Mouse (Mus musculus): Measurements from ENCODE around the gene Cxcr3. TPM values are rescaled to one million over a fixed set of nuclear protein-coding genes. Genes with fewer than 3 reads are reported as not detected.
A peak's percentile ranks its signal among the peaks of the same experiment; 100 is the strongest.

The Cxcr3 gene
- polyA plus RNA-seq (2016; fragmentation: Nextera tagmentation; extraction: Ambion mirVana): 0.22 TPM in 1 of 2 replicates, not detected in the other

DNA sequence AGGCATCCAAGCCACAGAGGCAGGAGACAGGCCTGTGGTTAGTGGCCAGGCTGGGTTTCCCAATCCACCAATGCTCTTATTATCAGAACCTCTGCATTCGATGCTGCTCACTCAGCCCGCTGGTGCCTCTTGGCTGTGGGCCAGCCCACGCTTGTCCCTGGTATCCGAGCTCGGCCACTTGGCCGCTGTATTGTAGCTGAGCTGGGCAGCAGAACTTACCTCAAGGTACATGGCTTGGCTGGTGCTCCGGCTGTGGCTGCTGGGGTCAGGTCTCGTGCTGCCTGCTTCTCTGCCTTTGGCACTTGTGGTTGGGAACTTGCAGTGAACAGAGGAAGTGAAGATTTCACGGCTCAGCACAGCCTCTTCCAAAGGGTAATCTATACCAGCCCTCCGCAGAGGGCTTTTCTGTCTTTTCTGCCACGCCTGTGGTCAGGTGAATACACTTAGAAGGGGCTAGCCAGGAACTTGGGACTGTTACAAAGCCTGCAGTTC is at the start of gene Cxcr3:
Gene Cxcr3, minus strand, starts transcription at position 442 of the 492 bp plus-strand sequence.
- Histone ChIP-seq H3K27ac (no peak within 1 kb of the TSS), H3K9me3 (no peaks in the 10 kb centered on the region), H3K4me1 (no peaks in the 10 kb centered on the region), H3K4me3 (no peak within 1 kb of the TSS), H3K27me3 (replicated peaks) (no peaks in the 10 kb centered on the region), H3K9ac (no peak within 1 kb of the TSS), H3K36me3 (no peaks in the 10 kb centered on the region), H3K4me2 (replicated peaks) (no peak within 1 kb of the TSS)
- 73% methylated on average over 11 of the region's 11 CpGs for WGBS
- ATAC-seq (ENCODE audit: low FRiP score, low read depth): no peak

DNA sequence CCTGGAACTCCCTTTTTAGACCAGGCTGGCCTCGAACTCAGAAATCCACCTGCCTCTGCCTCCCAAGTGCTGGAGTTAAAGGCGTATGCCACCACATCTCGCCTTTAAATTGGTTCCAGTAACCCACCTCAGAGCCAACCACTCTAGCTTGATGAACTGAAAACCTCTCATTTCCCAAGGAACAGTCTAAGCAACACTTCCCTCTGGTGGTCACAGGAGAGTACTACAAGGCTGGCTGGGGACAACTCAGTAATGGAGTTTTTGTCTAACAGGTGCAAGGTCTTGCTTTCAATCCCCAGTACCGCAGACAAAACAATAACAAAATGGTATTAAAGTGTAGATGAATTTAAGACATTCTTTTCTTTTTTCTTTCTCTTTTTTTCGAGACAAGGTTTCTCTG is 38.0 kb upstream of the Cxcr3 start:
- no peak overlapping the region for H3K9ac ChIP-seq

DNA sequence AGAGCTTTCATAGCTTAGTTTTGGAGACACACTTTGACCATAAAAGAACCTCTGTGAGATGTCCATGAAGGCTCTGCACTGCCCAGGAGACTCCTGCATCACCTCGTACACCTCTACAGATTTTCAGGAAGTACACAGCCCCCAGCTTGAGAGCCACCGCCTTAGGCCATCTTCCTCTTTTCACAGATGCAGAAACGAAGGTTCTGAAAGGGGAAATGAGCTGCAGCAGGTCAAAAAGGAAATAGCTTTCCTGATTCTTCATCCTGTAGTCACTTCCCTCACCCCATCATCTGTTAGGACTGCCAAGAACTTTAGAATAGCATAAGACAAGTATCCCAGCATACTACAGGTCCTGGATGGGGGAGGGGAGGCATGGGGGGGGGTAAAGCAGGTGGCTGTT is 36.2 kb upstream of the Cxcr3 start:
- Histone ChIP-seq H3K4me1 (no peaks in the 10 kb centered on the region), H3K4me2 (replicated peaks) (no peak overlapping the region), H3K36me3 (no peaks in the 10 kb centered on the region), H3K9me3 (no peaks in the 10 kb centered on the region), H3K9ac (no peak overlapping the region), H3K27ac (no peak overlapping the region), H3K27me3 (replicated peaks) (no peaks in the 10 kb centered on the region), H3K4me3 (no peak overlapping the region)
- 67% methylated on average over 3 of the region's 3 CpGs for WGBS
- ATAC-seq (ENCODE audit: low FRiP score, low read depth): no peak

More for the DNA sequence above, 38.0 kb upstream of the Cxcr3 start:
- Histone ChIP-seq H3K9me3 (no peaks in the 10 kb centered on the region), H3K4me1 (no peaks in the 10 kb centered on the region), H3K36me3 (no peaks in the 10 kb centered on the region), H3K4me2 (replicated peaks) (no peak overlapping the region), H3K27ac (no peak overlapping the region), H3K27me3 (replicated peaks) (no peaks in the 10 kb centered on the region), H3K4me3 (no peak overlapping the region)
- 38% methylated on average over 5 of the region's 5 CpGs for WGBS
- no peak for ATAC-seq (ENCODE audit: low FRiP score, low read depth)

DNA sequence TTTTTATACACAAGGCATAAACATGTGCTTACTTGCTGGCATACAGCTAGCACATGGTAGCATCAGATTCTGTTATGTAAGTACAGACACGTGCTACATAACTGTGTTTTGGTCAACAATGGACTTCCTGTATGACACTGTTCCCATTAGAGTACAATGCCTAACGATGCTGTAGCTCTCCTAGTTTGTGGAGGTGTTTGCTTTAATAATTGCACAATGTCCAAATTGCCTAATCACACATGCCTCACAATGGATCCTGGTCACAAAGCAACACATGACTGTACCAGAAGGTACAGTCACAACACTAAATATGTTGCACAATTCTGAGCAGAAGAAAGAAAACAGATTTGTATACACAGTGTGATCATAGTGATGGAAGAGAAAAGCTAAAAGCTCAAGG is 35.4 kb upstream of the Cxcr3 start:
- Histone ChIP-seq H3K4me1 (no peaks in the 10 kb centered on the region), H3K4me2 (replicated peaks) (no peak overlapping the region), H3K36me3 (no peaks in the 10 kb centered on the region), H3K9ac (no peak overlapping the region), H3K27me3 (replicated peaks) (no peaks in the 10 kb centered on the region), H3K27ac (no peak overlapping the region), H3K9me3 (no peaks in the 10 kb centered on the region), H3K4me3 (no peak overlapping the region)
- 66% methylated on average over 2 of the region's 2 CpGs for WGBS
- no peak for ATAC-seq (ENCODE audit: low FRiP score, low read depth)

DNA sequence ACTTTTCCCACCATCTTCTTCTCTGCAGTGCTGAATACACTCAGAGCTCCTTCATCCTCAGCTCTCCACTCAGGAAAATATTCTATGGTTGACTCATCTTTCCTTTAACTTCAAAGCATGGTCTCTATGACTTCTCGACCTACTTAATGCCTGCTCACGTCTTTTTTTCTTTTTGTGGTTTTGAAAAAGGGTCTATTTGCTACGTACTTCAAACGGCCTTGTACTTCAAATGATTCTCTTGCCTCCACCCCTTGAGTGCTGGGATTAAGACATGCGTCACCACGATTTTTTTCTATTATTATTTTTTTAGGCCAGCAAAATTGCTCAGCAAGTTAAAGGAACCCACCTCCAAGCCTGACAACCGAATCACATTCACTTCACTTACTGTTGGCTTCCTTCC is 33.2 kb upstream of the Cxcr3 start:
- no peak for ATAC-seq (ENCODE audit: low FRiP score, low read depth)
- no peaks in the 10 kb centered on the region for H3K4me1 ChIP-seq
- no peak overlapping the region for H3K27ac ChIP-seq
- no peaks in the 10 kb centered on the region; the same call in 1 of the 2 replicates for H3K27me3 ChIP-seq (replicated peaks)
- H3K4me3 ChIP-seq: no peak overlapping the region
- H3K9me3 ChIP-seq: no peaks in the 10 kb centered on the region
- whole genome bisulfite sequencing: 80% methylated on average over 7 of the region's 7 CpGs
- no peak overlapping the region for H3K9ac ChIP-seq
- no peak overlapping the region for H3K4me2 ChIP-seq (replicated peaks)
- H3K36me3 ChIP-seq: no peaks in the 10 kb centered on the region

DNA sequence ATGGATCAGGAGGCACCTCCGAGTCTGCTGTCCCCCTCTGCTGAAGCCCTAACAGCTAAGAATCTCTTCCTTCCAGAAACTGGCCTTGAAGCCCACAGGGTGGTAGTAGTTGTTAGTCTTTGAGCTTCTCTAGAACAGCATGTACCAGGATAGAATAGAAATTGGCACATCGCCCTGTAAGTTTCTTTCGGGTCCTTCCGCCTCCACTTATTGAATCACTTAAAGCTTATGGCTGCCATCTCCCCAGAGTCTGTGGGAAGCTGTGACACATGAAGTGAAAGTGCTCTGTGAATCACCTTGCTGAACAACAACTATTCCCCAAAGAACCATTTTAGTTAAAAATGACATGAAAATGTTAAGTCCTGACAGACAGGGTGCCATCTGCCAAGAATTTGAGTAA is 31.0 kb upstream of the Cxcr3 start:
- no peak overlapping the region for H3K4me2 ChIP-seq (replicated peaks)
- 90% methylated on average over 4 of the region's 4 CpGs for WGBS
- H3K9me3 ChIP-seq: no peaks in the 10 kb centered on the region
- no peak for ATAC-seq (ENCODE audit: low FRiP score, low read depth)
- H3K27me3 ChIP-seq (replicated peaks): peaks cover 2% of the 10 kb centered on the region; the same call in 1 of the 2 replicates
- H3K36me3 ChIP-seq: no peaks in the 10 kb centered on the region
- no peak overlapping the region for H3K27ac ChIP-seq
- H3K9ac ChIP-seq: no peak overlapping the region
- H3K4me1 ChIP-seq: no peaks in the 10 kb centered on the region
- H3K4me3 ChIP-seq: no peak overlapping the region

DNA sequence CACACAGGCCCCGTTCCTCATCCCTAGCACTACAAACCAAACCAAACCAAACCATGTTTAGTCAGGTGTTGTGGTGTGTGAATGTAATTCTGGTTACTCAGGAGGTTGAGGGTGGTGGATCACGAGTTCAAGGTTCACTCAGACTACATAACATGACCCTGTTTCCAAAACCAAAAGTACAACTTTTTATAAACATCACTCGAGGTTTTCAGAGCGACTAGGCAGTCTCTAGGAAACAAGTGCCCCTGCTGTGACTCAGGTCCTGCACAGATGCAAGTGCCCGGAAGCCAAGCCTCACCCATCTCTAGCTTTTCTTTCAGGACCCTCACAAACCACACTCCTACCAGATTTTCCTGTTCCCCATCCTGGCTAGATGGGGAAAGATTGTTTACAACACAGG is 30.6 kb upstream of the Cxcr3 start:
- Histone ChIP-seq H3K9ac (no peak overlapping the region), H3K27me3 (replicated peaks) (peaks cover 3% of the 10 kb centered on the region; the same call in 1 of the 2 replicates), H3K4me1 (no peaks in the 10 kb centered on the region), H3K36me3 (no peaks in the 10 kb centered on the region), H3K27ac (no peak overlapping the region), H3K9me3 (no peaks in the 10 kb centered on the region), H3K4me3 (no peak overlapping the region), H3K4me2 (replicated peaks) (no peak overlapping the region)
- 77% methylated on average over 5 of the region's 5 CpGs for WGBS
- no peak for ATAC-seq (ENCODE audit: low FRiP score, low read depth)

DNA sequence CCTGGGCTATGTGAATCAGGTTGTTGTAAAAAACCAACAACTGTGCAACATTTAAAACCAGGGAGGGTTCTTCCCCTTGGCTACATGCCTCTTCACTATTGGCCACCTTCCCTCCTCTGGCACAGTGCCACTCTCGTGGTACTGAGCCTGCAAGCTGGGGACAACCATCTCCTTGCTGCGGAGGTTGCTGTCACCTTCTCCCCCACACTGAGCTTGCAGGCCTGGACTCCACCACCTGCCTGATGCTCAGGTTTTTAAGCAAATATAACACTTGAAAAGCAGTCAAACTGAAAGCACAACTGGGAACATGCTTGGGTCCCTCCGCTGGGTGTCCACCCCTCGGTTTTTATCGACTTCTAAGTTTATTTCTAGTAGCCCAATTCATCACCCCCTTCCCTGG is 20.4 kb upstream of the Cxcr3 start:
- no peaks in the 10 kb centered on the region for H3K4me1 ChIP-seq
- WGBS: 79% methylated on average over 5 of the region's 5 CpGs
- ATAC-seq (ENCODE audit: low FRiP score, low read depth): no peak
- H3K9me3 ChIP-seq: no peaks in the 10 kb centered on the region
- no peak overlapping the region for H3K27ac ChIP-seq
- H3K4me3 ChIP-seq: no peak overlapping the region
- no peaks in the 10 kb centered on the region; the same call in none of the 2 replicates for H3K27me3 ChIP-seq (replicated peaks)
- H3K36me3 ChIP-seq: no peaks in the 10 kb centered on the region
- H3K9ac ChIP-seq: no peak overlapping the region
- no peak overlapping the region for H3K4me2 ChIP-seq (replicated peaks)

DNA sequence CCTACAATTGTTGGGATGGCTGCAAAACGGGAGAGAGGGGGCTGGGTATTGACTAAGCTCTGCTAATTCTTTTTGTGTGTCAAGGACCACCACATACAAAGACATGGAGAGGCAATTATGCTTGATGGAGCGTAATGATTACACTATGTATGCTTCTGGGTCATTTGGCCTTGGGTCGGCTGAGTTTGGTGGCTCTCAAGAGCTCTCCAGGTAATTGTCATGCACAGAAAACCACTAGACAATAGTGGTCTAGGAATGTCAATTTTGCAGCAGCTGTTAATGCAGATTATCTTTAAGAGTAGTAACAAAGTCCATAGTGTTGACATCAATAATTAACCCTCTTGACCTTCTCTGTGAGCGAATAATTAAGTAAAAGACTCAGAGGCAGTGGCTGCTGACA is 16.1 kb upstream of the Cxcr3 start:
- Histone ChIP-seq H3K9me3 (no peaks in the 10 kb centered on the region), H3K36me3 (no peaks in the 10 kb centered on the region), H3K9ac (no peak overlapping the region), H3K27me3 (replicated peaks) (no peaks in the 10 kb centered on the region; the same call in none of the 2 replicates), H3K4me2 (replicated peaks) (no peak overlapping the region), H3K4me1 (no peaks in the 10 kb centered on the region), H3K27ac (no peak overlapping the region), H3K4me3 (no peak overlapping the region)
- WGBS: 36% methylated on average over 4 of the region's 4 CpGs
- no peak for ATAC-seq (ENCODE audit: low FRiP score, low read depth)

DNA sequence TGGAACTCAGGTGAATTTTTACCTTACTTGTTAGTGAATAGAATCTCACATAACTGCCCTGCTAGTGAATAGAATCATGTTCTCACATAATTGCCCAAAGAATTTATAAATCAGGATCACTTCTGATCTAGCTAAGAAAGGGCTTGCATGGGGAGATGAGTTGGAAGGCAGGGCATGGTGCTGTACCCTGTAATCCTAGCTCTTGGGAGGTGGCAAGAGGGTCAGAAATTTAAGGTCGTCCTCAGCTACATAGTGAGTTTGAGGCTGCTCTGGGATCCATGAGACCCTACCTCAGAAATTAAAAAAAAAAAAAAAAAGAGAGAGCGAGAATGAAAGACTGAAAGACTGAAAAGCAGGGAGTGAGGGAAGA is 7.0 kb upstream of the Cxcr3 start:
- H3K4me3 ChIP-seq: no peak overlapping the region
- no peaks in the 10 kb centered on the region for H3K4me1 ChIP-seq
- no peak overlapping the region for H3K4me2 ChIP-seq (replicated peaks)
- no peak overlapping the region for H3K27ac ChIP-seq
- no peaks in the 10 kb centered on the region for H3K9me3 ChIP-seq
- no peaks in the 10 kb centered on the region for H3K27me3 ChIP-seq (replicated peaks)
- H3K36me3 ChIP-seq: no peaks in the 10 kb centered on the region
- WGBS: 92% methylated on average over 2 of the region's 2 CpGs
- H3K9ac ChIP-seq: no peak overlapping the region
- no peak; the same call in 1 of the 2 replicates for ATAC-seq (ENCODE audit: low FRiP score, low read depth)

DNA sequence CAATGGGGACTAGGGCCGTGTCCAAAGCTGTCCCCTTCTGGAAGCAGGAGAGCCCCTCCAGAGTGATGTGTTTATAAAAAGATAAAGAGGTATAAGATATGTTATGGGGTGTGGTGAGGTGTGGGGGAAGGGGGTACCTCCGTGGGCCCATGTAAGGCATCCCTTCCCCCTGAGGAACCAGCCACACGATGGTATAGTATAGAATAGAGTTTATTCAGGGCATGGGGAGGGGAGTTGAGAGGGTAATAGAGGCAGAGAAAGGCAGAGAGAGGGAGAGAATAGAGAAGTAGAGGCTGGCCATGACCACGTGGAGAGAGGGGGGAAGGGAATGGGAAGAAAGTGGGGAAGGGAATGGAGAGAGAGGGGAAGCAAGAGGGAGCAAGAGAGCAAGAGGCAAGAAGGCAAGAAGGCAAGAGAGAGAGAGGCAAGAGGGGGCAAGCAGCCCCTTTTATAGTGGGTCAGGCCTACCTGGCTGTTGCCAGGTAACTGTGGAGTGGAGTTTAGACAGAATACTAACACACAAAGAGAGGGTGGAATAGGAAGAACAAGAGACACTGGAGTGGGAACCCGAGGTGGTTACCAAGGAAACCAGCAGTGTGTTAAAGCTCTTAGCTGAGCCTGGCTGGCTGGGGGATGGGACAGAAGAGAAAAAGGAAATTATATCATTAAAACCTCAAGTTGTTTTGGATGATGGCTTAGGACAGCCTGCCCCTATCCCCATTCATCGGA is 6.4 kb upstream of the Cxcr3 start:
- Histone ChIP-seq H3K27me3 (replicated peaks) (no peaks in the 10 kb centered on the region), H3K36me3 (no peaks in the 10 kb centered on the region), H3K4me3 (no peak overlapping the region), H3K9ac (no peak overlapping the region), H3K9me3 (no peaks in the 10 kb centered on the region), H3K4me1 (no peaks in the 10 kb centered on the region), H3K27ac (no peak overlapping the region), H3K4me2 (replicated peaks) (no peak overlapping the region)
- 45% methylated on average over 6 of the region's 6 CpGs for WGBS
- ATAC-seq (ENCODE audit: low FRiP score, low read depth): peak; percentile 58; the same call in 1 of the 2 replicates

DNA sequence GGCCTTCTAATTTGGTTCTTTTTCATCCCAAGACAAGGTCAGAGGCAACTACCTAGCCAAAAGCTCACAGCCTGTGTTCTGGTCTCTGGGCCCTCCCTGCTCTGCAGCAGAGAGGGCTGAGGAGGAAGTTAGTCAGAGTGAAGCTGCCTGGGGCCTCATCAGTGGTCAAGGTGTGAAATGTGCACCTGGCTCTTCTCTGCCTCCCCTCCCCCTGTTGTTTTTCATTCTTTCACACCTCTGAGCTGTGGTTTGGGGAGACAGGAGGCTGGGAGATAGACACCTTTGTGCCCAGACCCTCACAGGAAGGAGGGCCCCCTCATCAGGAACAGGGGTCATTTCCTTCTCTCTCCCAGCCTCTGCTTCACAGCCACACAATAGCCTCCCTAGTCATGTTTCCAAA is 3.1 kb upstream of the Cxcr3 start:
- Histone ChIP-seq H3K36me3 (no peaks in the 10 kb centered on the region), H3K27me3 (replicated peaks) (no peaks in the 10 kb centered on the region), H3K9ac (no peak overlapping the region), H3K27ac (no peak overlapping the region), H3K4me1 (no peaks in the 10 kb centered on the region), H3K4me3 (no peak overlapping the region), H3K9me3 (no peaks in the 10 kb centered on the region), H3K4me2 (replicated peaks) (no peak overlapping the region)
- no peak for ATAC-seq (ENCODE audit: low FRiP score, low read depth)

DNA sequence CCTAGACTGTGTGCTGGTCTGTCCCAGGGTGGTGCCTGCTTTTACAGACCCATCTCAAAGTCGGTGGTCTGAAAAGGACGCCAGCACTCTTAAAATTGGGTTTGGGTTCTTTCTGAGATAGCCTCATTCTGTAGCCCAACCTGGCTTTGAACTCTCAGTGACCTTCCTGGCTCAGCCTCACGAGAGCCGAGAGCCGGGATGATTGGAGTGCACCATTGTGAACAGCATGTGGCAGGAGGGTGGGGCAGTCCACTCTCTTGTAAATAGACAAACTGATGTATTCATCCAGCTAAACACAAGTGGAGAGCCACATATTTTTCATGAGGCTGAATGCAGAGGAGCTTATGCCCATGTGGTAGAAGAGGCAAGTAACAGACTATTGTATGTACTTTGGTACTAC is 912 bp upstream of the Cxcr3 start:
- Histone ChIP-seq H3K4me1 (no peaks in the 10 kb centered on the region), H3K27ac (no peak overlapping the region), H3K9ac (no peak overlapping the region), H3K36me3 (no peaks in the 10 kb centered on the region), H3K27me3 (replicated peaks) (no peaks in the 10 kb centered on the region), H3K9me3 (no peaks in the 10 kb centered on the region), H3K4me3 (no peak overlapping the region), H3K4me2 (replicated peaks) (no peak overlapping the region)
- no peak for ATAC-seq (ENCODE audit: low FRiP score, low read depth)
- 50% methylated on average over 5 of the region's 5 CpGs for WGBS

All from neural tube, embryonic 12.5 days (tissue).